Mouse (Mus musculus): ENCODE data around the gene Ccdc102a.

DNA sequence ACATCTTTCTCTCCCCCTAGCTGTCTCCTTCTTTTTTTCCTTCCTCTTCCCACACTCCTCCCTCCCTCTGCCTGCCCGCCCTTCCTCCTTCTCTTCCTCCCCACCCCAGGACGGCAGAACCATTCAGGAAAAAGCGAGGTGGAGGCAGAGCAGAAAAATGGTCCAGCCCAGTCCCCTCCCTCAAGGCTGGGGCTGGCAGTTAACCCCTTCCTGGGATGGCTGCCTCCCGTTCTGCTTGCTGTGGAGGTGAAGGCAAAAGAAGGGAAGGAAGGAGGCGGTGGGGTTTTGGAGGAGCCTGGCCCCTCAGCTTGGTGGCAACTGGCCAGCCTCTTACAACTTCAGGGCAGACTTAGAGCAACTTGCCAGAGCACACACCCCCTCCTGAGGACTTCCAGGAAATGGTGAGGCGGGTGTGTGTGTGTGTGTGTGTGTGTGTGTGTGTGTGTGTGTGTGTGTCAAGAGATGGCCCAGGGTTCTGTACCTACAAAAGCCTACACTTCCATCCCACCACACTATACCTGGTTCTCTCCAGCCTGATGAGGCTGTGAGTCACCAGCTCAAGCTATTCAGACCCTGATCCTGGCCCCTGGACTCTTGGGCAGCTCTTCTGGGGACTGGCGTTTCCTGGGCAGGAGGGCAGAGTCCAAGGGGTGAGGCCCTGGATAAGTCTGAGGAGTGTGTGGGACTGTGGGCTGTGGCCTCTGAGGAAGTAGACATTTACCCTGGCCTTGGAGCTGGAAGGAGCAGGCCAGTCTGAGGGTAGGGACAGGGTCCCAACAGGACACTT is 46.6 kb downstream of the Ccdc102a start:
- TF ChIP-seq CTCF (conservative IDR thresholded peaks at IDR 0.05; ENCODE audit: low read length) = no peak
- TF ChIP-seq POU5F1 (IDR thresholded peaks at IDR 0.05; ENCODE audit: borderline replicate concordance, low read length) = no peak
- TF ChIP-seq NANOG (IDR thresholded peaks at IDR 0.05; ENCODE audit: borderline replicate concordance, low read length) = no peak
